Mouse (Mus musculus): ENCODE results near the gene Chst8. TPM values are rescaled to one million over a fixed set of nuclear protein-coding genes. Genes with fewer than 3 reads are reported as not detected.

Gene Chst8
- polyA plus RNA-seq, 1 experiment from 2014 or later, result 9.7 TPM

DNA sequence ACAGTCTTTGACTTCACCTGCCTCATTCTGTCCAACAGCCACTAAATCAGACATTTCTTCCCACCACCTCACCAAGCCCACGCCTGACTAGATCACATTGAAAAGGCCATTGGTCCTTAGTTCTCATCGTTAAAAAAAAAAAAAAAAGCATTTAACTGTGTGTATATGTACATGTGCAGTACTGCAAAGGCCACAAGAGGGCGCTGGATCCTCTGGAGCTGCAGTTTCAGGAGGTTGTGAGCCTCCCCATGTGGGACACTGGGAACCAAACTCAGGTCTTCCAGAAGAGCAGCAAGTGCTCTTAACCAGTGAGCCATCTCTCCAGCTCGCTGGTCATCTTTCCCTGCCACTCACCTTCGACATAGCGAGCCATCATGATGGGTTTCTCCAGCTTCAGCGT is 22.1 kb downstream of the Chst8 start:
- ATAC-seq (ENCODE audit: low read depth), result no peak
- 75% methylated on average over 7 of the region's 7 CpGs for WGBS
- no peaks in the 10 kb centered on the region for H3K9me3 ChIP-seq (ENCODE audit: control insufficient read depth, low read length)
- no peaks in the 10 kb centered on the region; the same call in 1 of the 2 replicates for H3K4me1 ChIP-seq (ENCODE audit: control insufficient read depth, insufficient read depth, low read length)
- H3K9ac ChIP-seq (replicated peaks; ENCODE audit: low read depth, low read length), result no peak overlapping the region
- H3K4me3 ChIP-seq (ENCODE audit: low read depth, low read length), result no peak overlapping the region
- no peak overlapping the region for H3K4me2 ChIP-seq (ENCODE audit: low read depth, low read length)
- H3K36me3 ChIP-seq (ENCODE audit: control insufficient read depth, insufficient read depth, low read length), result no peaks in the 10 kb centered on the region
- no peak overlapping the region for H3K27ac ChIP-seq (ENCODE audit: low read depth, low read length)
- H3K27me3 ChIP-seq (ENCODE audit: control insufficient read depth, insufficient read depth, low read length), result no peaks in the 10 kb centered on the region

DNA sequence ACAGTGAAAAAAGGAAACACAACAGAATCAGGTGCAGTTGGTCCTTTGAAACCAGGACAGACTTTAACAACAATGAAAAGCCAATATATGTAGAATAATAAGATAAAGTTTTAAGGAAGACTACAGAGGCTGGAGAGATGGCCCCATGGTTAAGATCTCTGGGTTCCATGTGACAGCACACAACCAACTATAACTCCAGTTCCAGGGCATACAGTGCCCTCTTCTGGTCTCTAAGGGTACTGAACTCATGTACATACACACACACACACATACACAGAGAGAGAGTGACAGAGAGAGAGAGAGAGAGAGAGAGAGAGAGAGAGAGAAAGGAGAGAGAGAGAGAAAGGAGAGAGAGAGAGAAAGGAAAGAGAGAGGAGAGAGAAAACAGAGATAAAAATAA is 25.3 kb downstream of the Chst8 start:
- Histone ChIP-seq H3K9ac (replicated peaks; ENCODE audit: low read depth, low read length) (no peak overlapping the region), H3K27me3 (ENCODE audit: control insufficient read depth, insufficient read depth, low read length) (no peaks in the 10 kb centered on the region), H3K4me2 (ENCODE audit: low read depth, low read length) (no peak overlapping the region), H3K4me3 (ENCODE audit: low read depth, low read length) (no peak overlapping the region), H3K36me3 (ENCODE audit: control insufficient read depth, insufficient read depth, low read length) (no peaks in the 10 kb centered on the region), H3K9me3 (ENCODE audit: control insufficient read depth, low read length) (no peaks in the 10 kb centered on the region), H3K27ac (ENCODE audit: low read depth, low read length) (no peak overlapping the region), H3K4me1 (ENCODE audit: control insufficient read depth, insufficient read depth, low read length) (peaks cover 10% of the 10 kb centered on the region; the same call in 1 of the 2 replicates)
- ATAC-seq (ENCODE audit: low read depth), result no peak

DNA sequence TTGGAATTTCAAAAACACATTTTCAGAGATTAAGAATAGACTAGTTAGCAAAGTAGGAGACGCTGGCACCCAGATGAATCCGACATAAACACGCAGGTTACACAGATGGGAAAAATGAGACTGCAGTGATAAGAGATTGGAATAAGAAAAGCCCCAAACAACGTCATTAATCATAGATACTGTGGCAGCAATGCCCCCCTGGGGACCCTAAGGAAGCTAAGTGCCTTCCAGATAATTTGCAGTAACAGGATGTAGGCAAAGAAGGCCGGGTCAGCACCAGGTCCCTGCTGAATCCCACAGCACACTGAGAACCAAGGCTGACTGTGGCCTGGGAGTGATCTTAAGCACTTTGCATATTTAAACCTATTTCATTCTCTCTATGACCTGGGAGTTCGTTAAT is 27.5 kb downstream of the Chst8 start:
- no peaks in the 10 kb centered on the region for H3K9me3 ChIP-seq (ENCODE audit: control insufficient read depth, low read length)
- H3K27ac ChIP-seq (ENCODE audit: low read depth, low read length), result no peak overlapping the region
- no peaks in the 10 kb centered on the region for H3K36me3 ChIP-seq (ENCODE audit: control insufficient read depth, insufficient read depth, low read length)
- peaks cover 10% of the 10 kb centered on the region; the same call in 1 of the 2 replicates for H3K4me1 ChIP-seq (ENCODE audit: control insufficient read depth, insufficient read depth, low read length)
- no peak overlapping the region for H3K9ac ChIP-seq (replicated peaks; ENCODE audit: low read depth, low read length)
- H3K4me3 ChIP-seq (ENCODE audit: low read depth, low read length), result no peak overlapping the region
- no peak overlapping the region for H3K4me2 ChIP-seq (ENCODE audit: low read depth, low read length)
- ATAC-seq (ENCODE audit: low read depth), result no peak; the same call in 1 of the 2 replicates
- WGBS, result 29% methylated on average over 6 of the region's 6 CpGs
- H3K27me3 ChIP-seq (ENCODE audit: control insufficient read depth, insufficient read depth, low read length), result no peaks in the 10 kb centered on the region

DNA sequence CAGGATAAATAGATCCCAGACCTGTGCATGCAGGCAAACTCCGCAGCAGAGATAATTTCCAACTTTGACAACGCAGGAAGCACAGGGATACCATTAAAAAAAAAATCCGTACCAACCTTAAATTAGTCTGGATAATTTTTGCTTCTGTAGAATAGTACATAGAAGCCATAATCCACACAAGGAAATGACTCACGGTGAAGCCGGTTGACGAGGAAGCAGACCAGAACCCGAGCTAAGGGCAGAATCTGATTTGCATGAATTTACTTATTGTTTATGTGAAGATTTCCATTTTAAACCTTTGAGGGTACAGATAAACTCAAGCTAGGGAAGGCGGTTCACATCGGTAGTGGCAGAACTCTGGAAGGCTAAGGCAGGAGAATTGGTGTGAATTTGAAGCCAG is 28.0 kb downstream of the Chst8 start:
- no peaks in the 10 kb centered on the region for H3K36me3 ChIP-seq (ENCODE audit: control insufficient read depth, insufficient read depth, low read length)
- no peak overlapping the region for H3K4me2 ChIP-seq (ENCODE audit: low read depth, low read length)
- WGBS, result 56% methylated on average over 9 of the region's 9 CpGs
- no peak overlapping the region for H3K27ac ChIP-seq (ENCODE audit: low read depth, low read length)
- no peaks in the 10 kb centered on the region for H3K27me3 ChIP-seq (ENCODE audit: control insufficient read depth, insufficient read depth, low read length)
- no peak for ATAC-seq (ENCODE audit: low read depth)
- no peak overlapping the region for H3K4me3 ChIP-seq (ENCODE audit: low read depth, low read length)
- no peaks in the 10 kb centered on the region for H3K9me3 ChIP-seq (ENCODE audit: control insufficient read depth, low read length)
- H3K4me1 ChIP-seq (ENCODE audit: control insufficient read depth, insufficient read depth, low read length), result peaks cover 10% of the 10 kb centered on the region; the same call in 1 of the 2 replicates
- H3K9ac ChIP-seq (replicated peaks; ENCODE audit: low read depth, low read length), result no peak overlapping the region

DNA sequence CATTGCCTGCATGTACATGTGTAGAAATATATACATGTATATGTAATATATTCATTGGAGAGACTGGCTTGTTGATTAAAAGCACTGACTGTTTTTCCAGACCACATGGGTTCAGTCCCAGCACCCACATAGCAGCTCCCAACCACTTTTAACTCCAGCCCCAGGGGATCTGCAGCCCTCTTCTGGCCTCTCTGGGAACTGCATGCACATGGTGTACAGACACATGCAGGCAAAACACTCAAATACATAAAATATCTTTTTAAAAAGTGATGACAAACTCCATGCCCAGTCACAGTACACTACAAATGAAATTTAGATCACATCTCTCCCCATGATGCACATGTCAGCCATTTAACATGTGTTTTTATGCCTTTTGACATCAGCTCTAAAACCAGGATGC is 30.5 kb downstream of the Chst8 start:
- no peak overlapping the region for H3K27ac ChIP-seq (ENCODE audit: low read depth, low read length)
- ATAC-seq (ENCODE audit: low read depth), result no peak
- no peaks in the 10 kb centered on the region for H3K27me3 ChIP-seq (ENCODE audit: control insufficient read depth, insufficient read depth, low read length)
- H3K4me2 ChIP-seq (ENCODE audit: low read depth, low read length), result no peak overlapping the region
- no peak overlapping the region for H3K4me3 ChIP-seq (ENCODE audit: low read depth, low read length)
- no peaks in the 10 kb centered on the region for H3K9me3 ChIP-seq (ENCODE audit: control insufficient read depth, low read length)
- H3K36me3 ChIP-seq (ENCODE audit: control insufficient read depth, insufficient read depth, low read length), result no peaks in the 10 kb centered on the region
- peaks cover 12% of the 10 kb centered on the region; the same call in 1 of the 2 replicates for H3K4me1 ChIP-seq (ENCODE audit: control insufficient read depth, insufficient read depth, low read length)
- H3K9ac ChIP-seq (replicated peaks; ENCODE audit: low read depth, low read length), result no peak overlapping the region

DNA sequence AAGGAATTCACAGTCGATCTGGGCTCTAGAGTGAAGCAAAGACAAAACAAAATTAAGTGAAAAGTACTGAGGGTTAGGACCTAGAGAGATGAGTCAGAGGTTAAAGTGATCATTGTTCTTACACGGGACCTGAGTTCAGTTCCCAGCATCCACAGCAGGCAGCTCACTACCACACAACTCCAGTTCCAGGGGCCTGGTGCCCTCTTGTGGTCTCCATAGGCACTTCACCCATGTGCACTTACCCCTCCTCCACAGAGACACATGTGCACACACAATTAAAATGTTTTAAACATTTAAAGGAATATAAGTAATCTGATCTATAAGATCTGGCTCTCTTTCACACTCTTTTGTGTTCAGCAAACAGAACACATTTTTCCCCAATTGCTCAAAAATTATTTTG is 31.3 kb downstream of the Chst8 start:
- 89% methylated on average over 2 of the region's 2 CpGs for WGBS
- H3K27me3 ChIP-seq (ENCODE audit: control insufficient read depth, insufficient read depth, low read length), result no peaks in the 10 kb centered on the region
- no peaks in the 10 kb centered on the region for H3K36me3 ChIP-seq (ENCODE audit: control insufficient read depth, insufficient read depth, low read length)
- H3K4me3 ChIP-seq (ENCODE audit: low read depth, low read length), result no peak overlapping the region
- H3K4me2 ChIP-seq (ENCODE audit: low read depth, low read length), result no peak overlapping the region
- H3K4me1 ChIP-seq (ENCODE audit: control insufficient read depth, insufficient read depth, low read length), result peaks cover 12% of the 10 kb centered on the region; the same call in 1 of the 2 replicates
- H3K27ac ChIP-seq (ENCODE audit: low read depth, low read length), result no peak overlapping the region
- H3K9me3 ChIP-seq (ENCODE audit: control insufficient read depth, low read length), result no peaks in the 10 kb centered on the region
- no peak for ATAC-seq (ENCODE audit: low read depth)
- H3K9ac ChIP-seq (replicated peaks; ENCODE audit: low read depth, low read length), result no peak overlapping the region

DNA sequence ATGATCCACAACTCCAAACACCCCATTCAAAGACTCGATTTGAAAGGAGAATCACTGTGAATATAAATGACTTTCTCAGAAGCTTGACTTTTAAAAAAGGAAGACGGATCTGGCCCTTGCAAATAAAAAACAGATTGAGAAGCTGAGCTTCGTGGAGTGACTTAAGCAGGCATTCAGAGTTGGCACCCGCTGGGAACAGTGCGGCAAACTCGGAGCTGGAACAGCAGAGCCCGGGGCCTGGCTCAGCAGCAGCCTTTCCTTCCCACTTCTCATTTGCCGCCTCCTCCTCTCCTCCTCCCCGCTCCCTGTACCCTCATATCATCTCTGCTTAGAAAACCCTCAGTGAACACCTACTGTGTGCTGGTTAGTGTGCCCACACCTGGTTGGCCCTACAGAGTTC is 34.1 kb downstream of the Chst8 start:
- no peaks in the 10 kb centered on the region for H3K36me3 ChIP-seq (ENCODE audit: control insufficient read depth, insufficient read depth, low read length)
- H3K27me3 ChIP-seq (ENCODE audit: control insufficient read depth, insufficient read depth, low read length), result no peaks in the 10 kb centered on the region
- H3K4me1 ChIP-seq (ENCODE audit: control insufficient read depth, insufficient read depth, low read length), result peaks cover 21% of the 10 kb centered on the region; the same call in 1 of the 2 replicates
- H3K4me3 ChIP-seq (ENCODE audit: low read depth, low read length), result no peak overlapping the region
- H3K9ac ChIP-seq (replicated peaks; ENCODE audit: low read depth, low read length), result no peak overlapping the region
- no peak for ATAC-seq (ENCODE audit: low read depth)
- H3K9me3 ChIP-seq (ENCODE audit: control insufficient read depth, low read length), result no peaks in the 10 kb centered on the region
- no peak overlapping the region for H3K27ac ChIP-seq (ENCODE audit: low read depth, low read length)
- 26% methylated on average over 9 of the region's 9 CpGs for WGBS
- no peak overlapping the region for H3K4me2 ChIP-seq (ENCODE audit: low read depth, low read length)

DNA sequence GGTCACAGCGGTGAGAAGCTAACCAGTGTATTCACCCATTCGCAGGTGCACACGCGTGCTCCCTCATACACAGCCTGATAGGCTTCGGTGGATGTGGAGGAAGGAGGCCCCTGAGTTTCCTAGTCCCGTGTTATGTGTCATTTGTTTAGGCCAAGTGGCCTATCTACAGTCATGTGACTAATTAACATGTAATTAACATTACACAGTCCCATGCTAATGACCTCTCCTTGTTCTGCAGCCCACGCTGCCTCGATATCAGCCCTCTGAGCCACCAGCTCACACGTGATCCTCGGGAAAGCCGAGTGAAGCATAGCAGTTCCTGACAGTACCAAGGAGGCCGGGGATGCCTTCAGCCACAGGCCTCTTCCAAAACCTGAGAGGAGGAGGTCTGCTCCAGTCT is 36.9 kb downstream of the Chst8 start:
- Histone ChIP-seq H3K9ac (replicated peaks; ENCODE audit: low read depth, low read length) (no peak overlapping the region), H3K4me3 (ENCODE audit: low read depth, low read length) (no peak overlapping the region), H3K4me1 (ENCODE audit: control insufficient read depth, insufficient read depth, low read length) (peaks cover 26% of the 10 kb centered on the region; the same call in 1 of the 2 replicates), H3K36me3 (ENCODE audit: control insufficient read depth, insufficient read depth, low read length) (no peaks in the 10 kb centered on the region), H3K27me3 (ENCODE audit: control insufficient read depth, insufficient read depth, low read length) (no peaks in the 10 kb centered on the region), H3K4me2 (ENCODE audit: low read depth, low read length) (no peak overlapping the region), H3K27ac (ENCODE audit: low read depth, low read length) (no peak overlapping the region), H3K9me3 (ENCODE audit: control insufficient read depth, low read length) (no peaks in the 10 kb centered on the region)
- peak; percentile 39; the same call in 1 of the 2 replicates for ATAC-seq (ENCODE audit: low read depth)
- WGBS, result 59% methylated on average over 12 of the region's 12 CpGs

DNA sequence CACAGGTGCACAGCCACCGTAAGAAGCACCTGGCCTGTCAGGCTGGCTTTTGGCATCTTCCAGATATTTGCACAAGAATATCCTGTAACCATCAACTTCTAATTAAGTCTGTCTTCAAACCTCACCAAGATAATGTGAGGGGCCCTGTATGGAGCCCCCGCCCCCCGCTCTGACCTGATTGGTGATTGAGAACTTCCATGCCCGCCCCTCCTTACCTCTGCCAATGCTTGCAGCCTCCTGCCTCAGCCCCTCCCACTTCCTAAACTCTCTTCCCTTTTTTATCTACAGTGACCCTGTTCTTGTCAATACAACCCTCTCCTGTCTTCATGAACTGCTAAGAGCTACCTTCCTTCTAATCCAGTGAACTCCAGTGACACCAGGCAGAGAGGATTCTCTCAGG is 37.6 kb downstream of the Chst8 start:
- ATAC-seq (ENCODE audit: low read depth), result no peak
- no peak overlapping the region for H3K9ac ChIP-seq (replicated peaks; ENCODE audit: low read depth, low read length)
- no peaks in the 10 kb centered on the region for H3K9me3 ChIP-seq (ENCODE audit: control insufficient read depth, low read length)
- peaks cover 26% of the 10 kb centered on the region; the same call in 1 of the 2 replicates for H3K4me1 ChIP-seq (ENCODE audit: control insufficient read depth, insufficient read depth, low read length)
- H3K4me2 ChIP-seq (ENCODE audit: low read depth, low read length), result no peak overlapping the region
- H3K36me3 ChIP-seq (ENCODE audit: control insufficient read depth, insufficient read depth, low read length), result no peaks in the 10 kb centered on the region
- WGBS, result 79% methylated on average over 4 of the region's 4 CpGs
- peak overlapping the region; percentile 77; the same call in 1 of the 2 replicates for H3K27ac ChIP-seq (ENCODE audit: low read depth, low read length)
- H3K4me3 ChIP-seq (ENCODE audit: low read depth, low read length), result no peak overlapping the region
- no peaks in the 10 kb centered on the region for H3K27me3 ChIP-seq (ENCODE audit: control insufficient read depth, insufficient read depth, low read length)

Measured in neural tube, embryonic 14.5 days (tissue).